Mouse (Mus musculus): ENCODE measurements around the gene Mesd. TPM values are rescaled to one million over a fixed set of nuclear protein-coding genes. Genes with fewer than 3 reads are reported as not detected.

Gene Mesd
- total RNA-seq (2021), result 10 to 100 TPM; 51.5 to 52.0 TPM
- polyA plus RNA-seq (2012; rRNA removed), result 11.4 and 19.4 TPM in 2 replicates
- long read RNA-seq, full-length matches to known transcripts, result 63 of 70 reads
- long read RNA-seq, partial matches to known transcripts, result 0 of 70 reads
- long read RNA-seq, other reads (novel, unspliced or antisense), result 7 of 70 reads

- Histone ChIP-seq H3K79me2 (replicated peaks; ENCODE audit: control insufficient read depth, insufficient read depth, low read length) (0 out of 2 replicates have a peak, but pooled peaks cover 4% of the 10 kb centered on the region), H3K9ac (ENCODE audit: low read depth, low read length) (peak within 1 kb of the TSS; percentile 86), H3K27ac (peak within 1 kb of the TSS; percentile 92), H3K4me3 (peak within 1 kb of the TSS; percentile 91), H3K36me3 (ENCODE audit: control insufficient read depth, insufficient read depth, low read length) (peaks cover 22% of the 10 kb centered on the region), H3K4me1 (ENCODE audit: control insufficient read depth, insufficient read depth, low read length) (peaks cover 4% of the 10 kb centered on the region), H3K27me3 (ENCODE audit: control insufficient read depth, insufficient read depth, low read length) (no peaks in the 10 kb centered on the region)
- intact Hi-C loops (cut with DNase I), result loop anchor here (5.0 kb wide), 3 partner anchors 42 to 252 kb away; partner anchors contain the start of gene Stard5
- WGBS, result under 1% methylated on average over 67 of the region's 69 CpGs
- TF ChIP-seq CTCF (IDR thresholded peaks at IDR 0.05) (peak; percentile 24; the same call in 1 of the 2 replicates), EP300 (IDR thresholded peaks at IDR 0.05; ENCODE audit: insufficient read depth, low read depth, low read length) (no peak), POLR2A (IDR thresholded peaks at IDR 0.05; ENCODE audit: insufficient read depth, low read depth, low read length) (peak; percentile 77)
- peak; percentile 92 to 94 for DNase-seq
These were observed at the start of gene Mesd, which contains the start of gene Tlnrd1 for GRCm38 (mm10) chr7:83884021-83884658. Gene Mesd, plus strand, starts transcription at chr7:83884466. Gene Tlnrd1, minus strand, starts transcription at chr7:83884305.

GRCm38 (mm10) chr7:83838525-83839224 is 45.6 kb upstream of the Mesd start:
- H3K79me2 ChIP-seq (replicated peaks; ENCODE audit: control insufficient read depth, insufficient read depth, low read length), result no peaks in the 10 kb centered on the region
- intact Hi-C loops (cut with DNase I), result no loop called here
- DNase-seq, result no peak
- H3K4me3 ChIP-seq, result no peak overlapping the region
- H3K27me3 ChIP-seq (ENCODE audit: control insufficient read depth, insufficient read depth, low read length), result no peaks in the 10 kb centered on the region
- H3K9ac ChIP-seq (ENCODE audit: low read depth, low read length), result no peak overlapping the region
- TF ChIP-seq POLR2A (IDR thresholded peaks at IDR 0.05; ENCODE audit: insufficient read depth, low read depth, low read length), result no peak
- TF ChIP-seq CTCF (IDR thresholded peaks at IDR 0.05), result no peak
- no peak for TF ChIP-seq EP300 (IDR thresholded peaks at IDR 0.05; ENCODE audit: insufficient read depth, low read depth, low read length)
- no peak overlapping the region for H3K27ac ChIP-seq
- peaks cover 5% of the 10 kb centered on the region for H3K4me1 ChIP-seq (ENCODE audit: control insufficient read depth, insufficient read depth, low read length)
- 70% methylated on average over 5 of the region's 5 CpGs for WGBS
- H3K36me3 ChIP-seq (ENCODE audit: control insufficient read depth, insufficient read depth, low read length), result peaks cover 7% of the 10 kb centered on the region

- no peaks in the 10 kb centered on the region for H3K27me3 ChIP-seq (ENCODE audit: control insufficient read depth, insufficient read depth, low read length)
- DNase-seq, result no peak
- no peak overlapping the region for H3K27ac ChIP-seq
- H3K4me1 ChIP-seq (ENCODE audit: control insufficient read depth, insufficient read depth, low read length), result peaks cover 5% of the 10 kb centered on the region
- no peak overlapping the region for H3K4me3 ChIP-seq
- H3K79me2 ChIP-seq (replicated peaks; ENCODE audit: control insufficient read depth, insufficient read depth, low read length), result no peaks in the 10 kb centered on the region
- peaks cover 7% of the 10 kb centered on the region for H3K36me3 ChIP-seq (ENCODE audit: control insufficient read depth, insufficient read depth, low read length)
- 91% methylated on average over 2 of the region's 2 CpGs for WGBS
- TF ChIP-seq CTCF (IDR thresholded peaks at IDR 0.05), result no peak
- no peak for TF ChIP-seq EP300 (IDR thresholded peaks at IDR 0.05; ENCODE audit: insufficient read depth, low read depth, low read length)
- no peak for TF ChIP-seq POLR2A (IDR thresholded peaks at IDR 0.05; ENCODE audit: insufficient read depth, low read depth, low read length)
- no peak overlapping the region for H3K9ac ChIP-seq (ENCODE audit: low read depth, low read length)
- intact Hi-C loops (cut with DNase I), result loop anchor here (5.0 kb wide), 1 partner anchor 42 kb away; the partner anchor contains the start of genes Mesd and Tlnrd1
These were observed 44.2 kb upstream of the Mesd start for GRCm38 (mm10) chr7:83840076-83840475.

- 25% methylated on average over 6 of the region's 6 CpGs for WGBS
- intact Hi-C loops (cut with DNase I), result loop anchor here (5.0 kb wide), 1 partner anchor 40 kb away; the partner anchor contains the start of genes Mesd and Tlnrd1
- H3K27ac ChIP-seq, result no peak overlapping the region
These were observed 41.6 kb upstream of the Mesd start for GRCm38 (mm10) chr7:83842486-83843259.

GRCm38 (mm10) chr7:83844807-83845206 is 39.5 kb upstream of the Mesd start:
- Histone ChIP-seq H3K4me1 (ENCODE audit: control insufficient read depth, insufficient read depth, low read length) (peaks cover 5% of the 10 kb centered on the region), H3K27me3 (ENCODE audit: control insufficient read depth, insufficient read depth, low read length) (no peaks in the 10 kb centered on the region), H3K27ac (no peak overlapping the region), H3K79me2 (replicated peaks; ENCODE audit: control insufficient read depth, insufficient read depth, low read length) (no peaks in the 10 kb centered on the region), H3K36me3 (ENCODE audit: control insufficient read depth, insufficient read depth, low read length) (peaks cover 7% of the 10 kb centered on the region), H3K9ac (ENCODE audit: low read depth, low read length) (no peak overlapping the region), H3K4me3 (no peak overlapping the region)
- no peak for DNase-seq
- intact Hi-C loops (cut with DNase I), result loop anchor here (2.0 to 5.0 kb wide), 2 partner anchors 16 to 37 kb away; partner anchors contain the start of genes Mesd and Tlnrd1
- WGBS, result 98% methylated on average over 3 of the region's 3 CpGs
- no peak for TF ChIP-seq CTCF (IDR thresholded peaks at IDR 0.05)
- no peak for TF ChIP-seq POLR2A (IDR thresholded peaks at IDR 0.05; ENCODE audit: insufficient read depth, low read depth, low read length)
- TF ChIP-seq EP300 (IDR thresholded peaks at IDR 0.05; ENCODE audit: insufficient read depth, low read depth, low read length), result no peak

More at GRCm38 (mm10) chr7:83842486-83843259, 41.6 kb upstream of the Mesd start:
- H3K79me2 ChIP-seq (replicated peaks; ENCODE audit: control insufficient read depth, insufficient read depth, low read length), result no peaks in the 10 kb centered on the region
- H3K27me3 ChIP-seq (ENCODE audit: control insufficient read depth, insufficient read depth, low read length), result no peaks in the 10 kb centered on the region
- H3K4me1 ChIP-seq (ENCODE audit: control insufficient read depth, insufficient read depth, low read length), result peaks cover 5% of the 10 kb centered on the region
- peak in 1 of 2 experiments; percentile 7 for DNase-seq
- TF ChIP-seq POLR2A (IDR thresholded peaks at IDR 0.05; ENCODE audit: insufficient read depth, low read depth, low read length), result no peak
- TF ChIP-seq EP300 (IDR thresholded peaks at IDR 0.05; ENCODE audit: insufficient read depth, low read depth, low read length), result no peak
- TF ChIP-seq CTCF (IDR thresholded peaks at IDR 0.05), result no peak
- no peak overlapping the region for H3K9ac ChIP-seq (ENCODE audit: low read depth, low read length)
- peaks cover 7% of the 10 kb centered on the region for H3K36me3 ChIP-seq (ENCODE audit: control insufficient read depth, insufficient read depth, low read length)
- H3K4me3 ChIP-seq, result no peak overlapping the region

All from heart, adult 2 months (tissue).